Mouse (Mus musculus) left cerebral cortex, adult 18-20 months (tissue): ENCODE data around the gene Themis. TPM values are rescaled to one million over a fixed set of nuclear protein-coding genes. Genes with fewer than 3 reads are reported as not detected.

Source experiments
- DNase-seq, 2 experiments: peaks; one replicate each; pipeline ENCODE4 v3.0.0; 2021 to 2022; ENCODE audit warnings: low spot score in 2 of 2, mixed read lengths in 1 of 2
- total RNA-seq, 2 experiments: library from RNA; stranded (reverse); gene quantifications; 2 replicates each; pipeline ENCODE4 v1.2.3; 2021

Themis gene
- total RNA-seq, 2 experiments from 2014 or later = 0.37 TPM; not detected in 1

DNA sequence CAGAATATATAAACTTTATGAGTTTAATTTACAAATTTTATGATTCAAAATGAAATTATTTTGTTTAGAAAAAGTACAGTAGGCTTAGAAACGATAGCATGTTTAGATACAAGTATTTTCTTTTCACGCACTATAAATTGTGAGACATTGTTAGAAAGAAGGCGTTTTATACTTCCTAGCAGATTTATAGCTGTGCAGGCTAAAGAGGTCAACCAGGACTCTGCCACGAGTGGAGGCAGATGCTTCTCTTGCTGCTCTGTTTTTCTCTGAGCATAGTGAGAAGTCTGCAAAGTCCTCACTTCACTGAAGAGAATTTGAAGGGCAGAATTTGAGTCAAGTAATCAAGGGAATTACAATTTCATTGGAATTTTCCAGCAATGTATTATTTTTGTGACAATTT lies 131.3 kb downstream of the Themis start:
- no peak for DNase-seq

DNA sequence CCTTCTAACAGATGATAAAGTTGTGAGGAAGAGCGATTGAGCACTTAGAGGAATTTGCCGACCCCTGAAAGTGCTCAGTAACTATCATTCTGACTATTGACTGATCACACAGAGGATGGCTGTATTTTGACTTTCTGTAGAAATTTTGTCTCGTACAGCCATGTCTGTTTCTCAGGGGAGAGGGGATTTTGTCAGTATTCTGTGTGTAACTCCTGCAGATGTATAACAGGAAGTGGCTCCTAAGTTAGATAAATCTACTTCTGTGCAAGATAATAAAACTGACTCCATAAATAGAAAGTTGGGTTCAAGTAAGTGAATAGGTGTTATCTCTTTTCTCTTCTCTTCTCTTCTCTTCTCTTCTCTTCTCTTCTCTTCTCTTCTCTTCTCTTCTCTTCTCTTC lies 137.0 kb downstream of the Themis start:
- no peak for DNase-seq

DNA sequence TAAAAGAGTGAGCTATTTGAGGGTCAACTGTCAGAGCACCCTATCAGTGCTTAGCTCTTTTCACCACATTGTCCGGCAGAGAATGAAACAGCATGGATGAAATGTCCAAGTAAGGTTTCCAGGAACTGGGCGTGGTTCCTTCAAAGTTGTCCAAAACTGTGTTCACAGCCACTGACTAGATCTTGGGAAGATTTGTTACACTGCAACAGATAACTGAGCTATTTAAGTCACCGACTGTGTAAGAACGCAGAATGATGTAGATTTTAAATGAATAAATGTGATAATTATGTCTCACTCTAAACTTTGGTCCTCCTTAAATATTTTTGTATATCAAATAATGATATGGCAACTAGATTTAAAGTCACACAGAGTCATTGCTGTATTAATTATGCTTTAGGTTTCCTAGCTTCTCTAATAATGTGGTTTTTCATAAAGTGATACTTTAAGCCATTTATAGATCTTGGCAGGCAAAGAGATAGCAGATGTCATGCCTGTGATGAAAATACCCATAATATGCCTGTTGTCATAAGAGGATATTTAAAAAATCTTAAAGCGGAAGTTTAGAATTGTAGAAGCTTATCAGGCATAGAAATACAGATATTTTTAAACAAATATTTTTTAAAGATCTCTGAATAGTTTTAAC lies 143.9 kb downstream of the Themis start:
- DNase-seq = no peak

DNA sequence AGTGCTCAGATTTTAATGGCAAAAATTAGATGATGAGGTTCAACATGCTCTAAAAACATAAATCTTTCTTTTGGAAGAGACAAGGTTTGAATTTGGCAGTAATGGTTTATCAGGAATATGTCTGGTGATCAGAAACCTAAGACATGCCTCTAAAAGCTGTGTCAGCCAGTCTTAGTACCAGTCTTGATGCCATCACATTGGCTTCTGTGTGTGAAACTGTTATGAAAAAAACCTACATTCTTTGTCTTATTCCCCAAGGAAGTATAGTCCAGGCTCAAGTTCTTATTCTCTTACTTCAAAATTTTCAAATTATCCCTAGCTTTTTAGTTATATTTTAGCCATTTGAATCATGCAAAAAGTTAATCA lies 144.4 kb downstream of the Themis start:
- DNase-seq = no peak

DNA sequence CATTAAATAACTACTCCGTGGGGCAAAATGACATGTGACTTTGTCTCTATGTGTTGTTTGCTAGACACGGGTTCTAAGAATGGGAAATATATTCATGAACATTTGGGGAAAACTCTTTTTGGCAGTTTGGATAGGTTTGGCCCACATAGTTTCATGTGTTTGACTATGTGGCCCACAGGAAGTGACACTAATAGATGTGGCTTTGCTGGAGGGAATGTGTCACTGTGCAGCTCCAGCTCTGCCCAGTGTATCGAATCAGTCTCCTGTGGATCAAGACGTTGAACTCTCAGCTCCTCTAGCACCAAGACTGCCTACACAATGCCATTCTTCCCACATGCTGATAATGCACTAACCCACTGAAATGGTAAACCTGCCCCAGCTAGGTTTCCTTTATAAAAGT lies 148.0 kb downstream of the Themis start:
- no peak for DNase-seq

DNA sequence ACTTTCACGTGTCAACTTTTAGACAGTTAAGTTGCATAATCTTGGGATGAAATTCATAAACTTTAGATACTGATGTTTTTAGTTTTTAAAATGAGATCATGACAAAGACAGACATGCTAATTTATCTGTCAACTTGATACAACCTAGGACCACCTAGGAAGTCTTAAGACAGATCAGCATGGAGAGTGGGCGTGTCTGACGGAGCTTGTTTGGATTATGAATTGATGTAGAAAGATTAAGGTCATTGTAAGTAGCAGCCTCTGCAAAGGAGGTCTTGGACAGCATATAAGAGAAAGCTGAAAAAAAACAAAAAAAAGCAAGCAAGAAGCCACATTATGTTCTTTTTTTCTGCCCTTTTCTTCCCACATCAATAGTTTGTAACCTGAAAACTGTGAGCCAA lies 154.2 kb downstream of the Themis start:
- DNase-seq = no peak

DNA sequence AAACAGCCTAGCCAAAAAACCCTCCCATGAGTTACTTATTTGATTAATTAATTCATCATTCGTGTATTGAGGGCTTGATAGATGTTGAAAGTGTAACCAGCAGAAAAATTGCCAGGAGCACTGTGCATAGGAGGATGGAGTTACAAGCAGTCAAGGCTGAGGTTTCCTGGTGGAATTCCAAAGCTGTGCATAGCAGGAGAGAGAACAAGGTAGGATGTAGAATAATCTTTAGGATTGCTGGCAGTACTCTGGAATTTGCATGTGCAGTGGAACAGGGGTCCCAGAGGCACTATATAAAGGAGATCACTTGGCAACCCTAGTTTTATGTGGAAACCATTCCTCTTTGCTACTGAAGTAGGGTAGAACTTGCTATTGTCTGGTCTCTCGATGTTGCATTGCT lies 174.4 kb downstream of the Themis start:
- no peak for DNase-seq

DNA sequence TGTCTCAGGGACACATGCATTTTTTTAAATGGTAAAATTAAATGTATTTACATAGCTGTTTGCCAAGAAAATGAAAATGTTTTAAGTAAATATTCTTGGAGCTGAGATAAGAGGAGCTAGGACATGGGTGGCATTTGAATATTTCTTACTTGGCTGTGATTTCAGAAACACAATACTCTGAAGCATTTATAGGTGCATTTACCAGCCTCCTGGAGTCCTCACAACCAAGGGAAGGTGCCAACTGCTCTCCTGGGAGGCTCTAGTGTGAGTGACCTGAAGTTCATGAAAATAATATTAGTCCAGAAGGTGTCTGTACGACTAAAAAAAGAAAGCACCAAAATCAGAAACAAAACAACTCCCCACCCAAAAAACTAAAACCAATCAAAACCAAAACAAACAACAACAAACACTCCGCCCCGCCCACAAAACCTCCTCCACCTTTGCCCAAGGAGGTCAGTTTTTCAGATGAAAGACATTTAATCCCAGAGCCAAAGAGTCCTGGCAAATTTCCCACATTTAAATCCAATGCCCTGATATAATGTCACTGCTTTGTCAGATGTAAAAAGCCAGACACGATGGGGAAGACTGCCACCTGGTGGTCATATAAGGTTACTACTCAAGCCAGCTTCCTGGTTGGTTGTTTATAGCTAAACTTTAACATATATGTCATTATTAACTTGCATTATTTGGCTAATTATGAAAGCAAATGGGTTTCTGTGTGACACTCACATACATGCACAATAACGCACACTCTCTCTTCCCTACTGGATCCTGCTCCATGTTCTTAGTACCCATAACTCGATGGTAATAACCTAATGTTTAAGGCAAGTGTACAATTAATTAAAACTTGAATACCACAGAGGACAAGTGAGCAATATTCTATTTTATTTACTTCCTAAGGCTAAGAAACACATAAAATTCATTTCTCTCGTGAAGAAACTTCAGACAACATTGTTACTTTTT lies 175.9 kb downstream of the Themis start:
- DNase-seq = peak; percentile 59 to 64

DNA sequence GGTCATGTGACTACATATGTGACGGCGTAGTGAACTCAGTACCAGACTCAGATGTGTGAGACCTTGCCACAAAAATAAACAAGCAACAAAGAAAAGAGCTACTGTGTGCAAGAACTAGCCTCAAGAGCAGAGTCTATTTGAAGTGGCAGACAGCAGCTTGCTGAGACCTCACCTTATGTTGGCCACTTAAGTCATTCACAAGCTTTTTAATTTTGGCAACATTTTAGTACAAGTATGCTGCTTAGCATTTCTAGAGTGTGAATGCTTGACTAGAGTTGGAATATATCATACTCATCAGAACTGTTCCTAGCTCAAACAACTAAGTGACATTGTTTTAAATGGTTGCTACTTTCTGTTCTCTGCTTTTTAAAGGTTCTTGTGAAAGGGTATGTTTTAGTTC lies 188.0 kb downstream of the Themis start:
- no peak for DNase-seq

DNA sequence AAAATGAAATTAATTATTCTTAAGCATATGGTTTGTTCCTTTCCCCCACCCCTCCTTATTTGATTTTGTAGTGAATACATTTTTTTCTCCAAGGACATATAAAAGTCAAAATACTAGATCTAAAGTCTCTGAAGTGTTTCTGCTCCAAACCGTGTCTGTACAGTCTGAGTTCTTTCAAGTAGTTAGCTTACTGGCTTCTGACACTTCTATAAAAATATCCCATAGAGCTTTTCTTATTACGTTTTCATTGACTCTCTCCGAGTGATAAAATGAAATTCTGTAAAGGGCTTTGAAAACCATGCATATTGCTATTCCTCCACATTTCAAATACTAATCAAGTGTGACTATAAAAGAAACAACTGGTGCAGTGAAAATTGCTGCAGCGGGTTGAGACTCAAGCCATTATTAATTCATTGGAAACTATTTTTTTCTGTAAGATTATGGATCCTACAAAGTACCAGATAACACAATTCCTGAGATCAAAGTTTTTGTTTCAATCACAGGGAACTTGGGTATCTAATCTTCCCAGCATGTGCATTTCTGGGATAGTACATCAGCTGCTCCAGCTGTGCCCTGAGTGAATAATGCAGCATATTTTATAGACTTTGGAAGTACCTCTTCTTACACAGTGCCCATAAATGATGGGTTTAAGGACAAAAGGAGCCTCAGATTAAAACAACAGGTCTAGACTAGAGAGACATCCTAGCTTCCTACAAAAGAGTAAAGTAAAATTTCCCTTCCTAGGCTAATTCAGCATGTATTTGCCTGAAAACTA lies 202.6 kb downstream of the Themis start:
- DNase-seq = no peak

DNA sequence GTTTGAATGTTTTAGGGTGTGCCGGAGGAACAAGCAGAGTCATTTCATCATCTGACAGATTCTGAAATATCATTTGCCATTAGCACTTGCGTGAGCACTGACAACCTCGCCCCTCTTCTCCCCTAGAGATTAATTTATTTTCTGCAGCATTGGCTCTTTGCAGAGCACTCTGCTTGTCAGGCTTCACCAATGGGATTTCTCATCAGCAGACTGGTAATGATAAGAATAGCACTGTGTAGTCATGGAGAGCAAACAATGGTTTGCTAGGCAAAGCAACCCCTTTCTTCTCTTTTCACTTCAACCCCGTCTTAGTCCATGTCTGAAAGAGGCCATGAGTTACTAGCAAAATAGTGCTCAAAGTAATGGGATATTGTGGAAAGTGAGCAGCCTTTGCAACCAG lies 206.4 kb downstream of the Themis start:
- DNase-seq = no peak

DNA sequence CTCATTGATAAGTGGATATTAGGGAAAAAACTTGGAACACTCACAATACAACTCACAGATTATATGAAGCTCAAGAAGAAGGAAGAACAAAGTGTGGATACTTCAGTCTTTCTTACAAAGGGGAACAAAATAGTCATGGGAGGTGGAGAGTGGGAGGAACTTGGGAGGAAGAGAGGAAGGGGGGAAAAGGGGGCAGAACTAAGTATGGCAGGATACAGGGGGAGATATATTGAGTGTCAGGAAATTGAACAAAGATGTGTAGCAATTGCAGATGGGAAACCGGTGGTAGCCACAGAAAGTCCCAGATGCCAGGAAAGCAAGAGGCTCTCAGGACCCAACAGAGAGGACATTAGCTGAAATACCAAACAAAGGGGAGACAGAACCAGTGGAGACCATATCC lies 219.5 kb downstream of the Themis start:
- DNase-seq = no peak

DNA sequence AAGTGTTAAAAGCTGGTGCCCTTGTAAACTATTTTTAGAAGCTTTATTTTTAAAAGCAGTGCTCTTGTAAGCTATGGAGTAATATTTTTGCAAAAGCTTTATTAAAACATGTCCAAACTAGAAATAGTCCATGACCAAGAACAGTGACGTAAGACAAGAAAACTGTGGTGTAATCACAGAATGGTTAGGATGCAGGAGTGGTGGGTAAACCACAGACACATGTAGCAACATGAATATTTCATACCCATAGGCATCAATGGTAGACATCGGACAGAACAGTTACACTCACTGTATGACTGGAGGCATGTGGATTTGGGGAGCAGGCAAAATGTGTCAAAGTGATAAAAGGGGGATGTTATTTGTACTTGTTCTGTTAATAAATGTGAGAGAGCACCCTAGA lies 222.7 kb downstream of the Themis start:
- no peak for DNase-seq

DNA sequence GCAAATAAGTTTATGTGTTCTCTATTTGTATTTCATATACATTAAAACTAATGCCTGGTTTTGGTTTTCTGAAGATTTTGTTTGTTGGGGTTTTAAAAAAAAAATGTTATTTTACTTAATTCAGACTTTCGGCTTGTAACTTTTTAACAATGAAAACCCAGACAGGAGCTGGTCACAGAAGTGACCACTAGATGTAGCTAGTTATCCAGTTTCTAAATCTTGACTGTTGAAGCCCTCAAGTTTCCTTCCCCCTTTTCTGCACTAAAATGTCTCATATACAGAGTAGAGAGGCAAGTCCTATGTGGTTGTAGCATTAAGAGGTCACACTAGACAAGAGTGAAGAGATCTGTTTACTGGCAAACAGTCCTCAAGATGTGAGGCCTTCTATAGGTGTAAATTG lies 230.2 kb downstream of the Themis start:
- DNase-seq = no peak
